ENCODE assay signal across 12 mouse cellular contexts in the genomic region with DNA sequence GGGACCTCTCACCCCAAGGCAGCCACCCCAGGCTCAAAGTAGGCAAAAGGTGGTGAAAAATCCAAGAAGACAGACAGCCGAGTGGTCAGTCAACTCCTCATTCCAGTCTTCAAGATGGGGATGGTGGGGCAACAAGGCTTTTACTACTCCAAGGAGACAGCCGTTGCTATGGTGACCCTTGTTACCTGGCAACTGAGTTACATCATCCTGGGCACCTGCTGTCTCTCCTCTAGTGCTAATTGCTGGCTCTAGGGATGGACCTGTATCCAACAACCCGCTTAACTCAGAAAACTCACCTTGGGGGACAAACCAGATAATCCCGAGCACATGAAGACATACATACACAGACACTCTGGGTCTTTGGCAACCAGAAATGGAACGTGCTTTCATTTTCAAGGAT. TPM values are rescaled to one million over a fixed set of nuclear protein-coding genes. Genes with fewer than 3 reads are reported as not detected.
DNase-seq lines count a peak whose midpoint lies in the region; ATAC-seq and TF ChIP-seq lines count a peak whose summit lies in the region.
"Had no signal": no experiment of that assay in that cellular context is flagged by ENCODE, and none has a peak within 500 bp of the region (broad histone marks: within the 10 kb centered on the region; RNA-seq: fewer than 3 reads in every experiment).

No protein-coding gene starts in this region.

- no peak overlapping the region for H3K9ac ChIP-seq in hindbrain, postnatal 0 days (replicated peaks; ENCODE audit: low read length)
- no peak overlapping the region for H3K9ac ChIP-seq in hindbrain, embryonic 12.5 days
- no peak overlapping the region for H3K9ac ChIP-seq in heart, adult 2 months (ENCODE audit: low read depth, low read length)
- H3K9ac ChIP-seq: embryonic facial prominence, embryonic 15.5 days; hindbrain, embryonic 13.5 days; neural tube, embryonic 12.5 days had no signal

- H3K9me3 ChIP-seq in hindbrain, postnatal 0 days (ENCODE audit: low read length), result no peaks in the 10 kb centered on the region
- no peaks in the 10 kb centered on the region for H3K9me3 ChIP-seq in hindbrain, embryonic 12.5 days (replicated peaks)
- H3K9me3 ChIP-seq: embryonic facial prominence, embryonic 15.5 days; hindbrain, embryonic 13.5 days; neural tube, embryonic 12.5 days had no signal

- TF ChIP-seq CTCF in hindbrain, postnatal 0 days (IDR thresholded peaks at IDR 0.05; ENCODE audit: low read depth), result no peak
- no peak for TF ChIP-seq CTCF in brain, embryonic 14.5 days (IDR thresholded peaks at IDR 0.05; ENCODE audit: borderline replicate concordance, extremely low read depth, insufficient read depth, insufficient read length)
- TF ChIP-seq CTCF in heart, adult 2 months (IDR thresholded peaks at IDR 0.05), result no peak

- no peaks in the 10 kb centered on the region for H3K79me2 ChIP-seq in heart, adult 2 months (replicated peaks; ENCODE audit: control insufficient read depth, insufficient read depth, low read length)

- no peaks in the 10 kb centered on the region for H3K36me3 ChIP-seq in hindbrain, postnatal 0 days (ENCODE audit: insufficient read depth, low read length)
- H3K36me3 ChIP-seq in hindbrain, embryonic 12.5 days, result no peaks in the 10 kb centered on the region
- H3K36me3 ChIP-seq in heart, adult 2 months (ENCODE audit: control insufficient read depth, insufficient read depth, low read length), result no peaks in the 10 kb centered on the region
- H3K36me3 ChIP-seq: embryonic facial prominence, embryonic 15.5 days; hindbrain, embryonic 13.5 days; neural tube, embryonic 12.5 days had no signal

- H3K27ac ChIP-seq in hindbrain, postnatal 0 days, result no peak overlapping the region
- H3K27ac ChIP-seq in hindbrain, embryonic 12.5 days, result no peak overlapping the region
- no peak overlapping the region for H3K27ac ChIP-seq in heart, adult 2 months
- H3K27ac ChIP-seq: embryonic facial prominence, embryonic 15.5 days; hindbrain, embryonic 13.5 days; neural tube, embryonic 12.5 days; stomach, postnatal 0 days had no signal

- H3K4me3 ChIP-seq in hindbrain, postnatal 0 days (ENCODE audit: low read length), result no peak overlapping the region
- H3K4me3 ChIP-seq in hindbrain, embryonic 12.5 days, result no peak overlapping the region
- no peak overlapping the region for H3K4me3 ChIP-seq in heart, adult 2 months
- H3K4me3 ChIP-seq: embryonic facial prominence, embryonic 15.5 days; hindbrain, embryonic 13.5 days; neural tube, embryonic 12.5 days had no signal

- TF ChIP-seq POLR2A in brain, embryonic 14.5 days (IDR thresholded peaks at IDR 0.05; ENCODE audit: borderline replicate concordance, extremely low read depth, insufficient read depth, insufficient read length, poor library complexity, severe bottlenecking), result no peak
- TF ChIP-seq POLR2A in heart, adult 2 months (IDR thresholded peaks at IDR 0.05; ENCODE audit: insufficient read depth, low read depth, low read length), result no peak

- 0 out of 2 replicates have a peak, but pooled peaks cover 4% of the 10 kb centered on the region for H3K27me3 ChIP-seq in hindbrain, postnatal 0 days (ENCODE audit: insufficient read depth, low read length)
- peaks cover 9% of the 10 kb centered on the region; the same call in 1 of the 2 replicates for H3K27me3 ChIP-seq in hindbrain, embryonic 12.5 days
- no peaks in the 10 kb centered on the region for H3K27me3 ChIP-seq in heart, adult 2 months (ENCODE audit: control insufficient read depth, insufficient read depth, low read length)
- H3K27me3 ChIP-seq: embryonic facial prominence, embryonic 15.5 days; neural tube, embryonic 12.5 days had no signal

- 48% methylated on average over 5 of the region's 5 CpGs for WGBS in hindbrain, postnatal 0 days
- 72% methylated on average over 5 of the region's 5 CpGs for WGBS in hindbrain, embryonic 12.5 days
- WGBS in heart, adult 2 months, result 89% methylated on average over 5 of the region's 5 CpGs

- no peak overlapping the region for H3K4me2 ChIP-seq in hindbrain, postnatal 0 days (ENCODE audit: low read depth, low read length)
- no peak overlapping the region for H3K4me2 ChIP-seq in hindbrain, embryonic 12.5 days (replicated peaks)
- H3K4me2 ChIP-seq: embryonic facial prominence, embryonic 15.5 days; hindbrain, embryonic 13.5 days; neural tube, embryonic 12.5 days had no signal

- no peak for ATAC-seq in hindbrain, postnatal 0 days
- ATAC-seq in hindbrain, embryonic 12.5 days (ENCODE audit: low FRiP score), result no peak
- no peak for ATAC-seq in activated CD4-positive, CD25-positive, alpha-beta regulatory T cell, adult 4 months

- TF ChIP-seq EP300 in heart, adult 2 months (IDR thresholded peaks at IDR 0.05; ENCODE audit: insufficient read depth, low read depth, low read length), result no peak

- peak; percentile 76 for DNase-seq in hindbrain, postnatal 0 days (ENCODE audit: low spot score)
- DNase-seq in brain, embryonic 14.5 days (ENCODE audit: low read depth), result peak; percentile 90
- peak; percentile 86 for DNase-seq in layer of hippocampus, adult 9-11 months
- DNase-seq in right cerebral cortex, adult 2 months (ENCODE audit: low spot score in 2 of 2), result peak; percentile 72 to 79
- DNase-seq in heart, adult 2 months, result no peak
- no peak for DNase-seq in kidney, adult 18-20 months

- intact Hi-C loops in heart, adult 2 months (cut with DNase I), result loop anchor here (10.0 kb wide), 1 partner anchor 773 kb away; no protein-coding TSS in a partner anchor

- peaks cover 19% of the 10 kb centered on the region for H3K4me1 ChIP-seq in hindbrain, postnatal 0 days (ENCODE audit: insufficient read depth, low read length)
- H3K4me1 ChIP-seq in hindbrain, embryonic 12.5 days, result peaks cover 27% of the 10 kb centered on the region
- peaks cover 9% of the 10 kb centered on the region for H3K4me1 ChIP-seq in heart, adult 2 months (ENCODE audit: control insufficient read depth, insufficient read depth, low read length)

RNA-seq across cellular contexts. Expression of gene Prr5, which starts 42.1 kb away (rescaled TPM):
- 25.5 and 34.2 TPM in 2 replicates for total RNA-seq in hindbrain, postnatal 0 days (2014; rRNA removed)
- polyA plus RNA-seq in hindbrain, postnatal 0 days (2015; fragmentation: Nextera tagmentation; extraction: Ambion mirVana), result 33.2 and 36.6 TPM in 2 replicates
- 17.9 and 19.4 TPM in 2 replicates for polyA plus RNA-seq in hindbrain, embryonic 12.5 days (2016; fragmentation: Nextera tagmentation; extraction: Ambion mirVana)
- 14.2 and 20.9 TPM in 2 replicates for polyA plus RNA-seq in brain, embryonic 14.5 days (2012; rRNA removed)
- 1 to 10 TPM; 2.8 to 4.9 TPM for total RNA-seq in heart, adult 2 months (2021)
- polyA plus RNA-seq in heart, adult 2 months (2012; rRNA removed), result 5.9 and 8.1 TPM in 2 replicates
- polyA plus RNA-seq in activated CD4-positive, CD25-positive, alpha-beta regulatory T cell, adult 4 months (2017; shearing (Covaris generic)), result not detected

Comparison
In these comparisons a context has a peak if more than half of its experiments do, and no peak if none do; other contexts are left out.
1. DNase-seq: peak in hindbrain, postnatal 0 days (single experiment), brain, embryonic 14.5 days (single experiment), layer of hippocampus, adult 9-11 months (single experiment) and right cerebral cortex, adult 2 months (2 of 2); none in heart, adult 2 months (0 of 2) and kidney, adult 18-20 months (single experiment).